Mouse (Mus musculus): ENCODE measurements around the gene Gm45711. TPM values are rescaled to one million over a fixed set of nuclear protein-coding genes. Genes with fewer than 3 reads are reported as not detected.
"Not testable (repeated sequence)": the region's sequence is repeated elsewhere in the genome, so short reads cannot be mapped to it uniquely, and the experiment has no call there.

Gm45711 gene
- polyA plus RNA-seq, 1 experiment from 2014 or later, result not detected

DNA sequence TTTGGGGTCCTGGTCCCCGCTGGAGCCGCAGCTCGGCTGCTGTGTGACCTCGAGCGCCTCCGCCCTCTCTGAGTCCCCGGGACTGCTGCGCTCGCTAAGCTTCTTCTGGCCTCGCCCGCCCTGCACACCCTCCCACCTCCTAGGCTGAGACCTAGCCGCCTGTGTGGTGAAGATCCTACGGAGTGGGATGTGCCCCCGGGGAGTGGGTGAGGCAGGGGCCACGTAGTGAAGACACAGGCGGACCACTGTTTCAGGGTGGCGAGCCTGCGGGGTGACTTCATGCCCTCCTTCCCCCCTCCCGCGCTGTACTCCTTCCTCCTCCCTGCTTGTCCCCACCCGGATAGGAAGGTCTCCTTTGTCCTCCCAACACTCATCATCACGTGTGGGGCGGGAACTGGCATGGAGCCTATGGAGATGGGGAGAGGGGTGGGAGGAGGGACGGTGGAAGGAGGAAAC is 31.3 kb upstream of the Gm45711 start:
- H3K4me1 ChIP-seq, result peaks cover 46% of the 10 kb centered on the region
- peak overlapping the region; percentile 94 for H3K27ac ChIP-seq (replicated peaks)
- WGBS, result under 1% methylated on average over 24 of the region's 24 CpGs
- H3K4me2 ChIP-seq, result peak overlapping the region; percentile 83
- H3K9me3 ChIP-seq, result no peaks in the 10 kb centered on the region
- peak overlapping the region; percentile 78 for H3K4me3 ChIP-seq
- ATAC-seq (ENCODE audit: extremely low read depth, insufficient number of reproducible peaks, low FRiP score, low TSS enrichment), result peak; percentile 57; the same call in 1 of the 2 replicates
- H3K36me3 ChIP-seq, result peaks cover 24% of the 10 kb centered on the region
- H3K9ac ChIP-seq, result peak overlapping the region; percentile 96
- no peaks in the 10 kb centered on the region for H3K27me3 ChIP-seq (replicated peaks)

DNA sequence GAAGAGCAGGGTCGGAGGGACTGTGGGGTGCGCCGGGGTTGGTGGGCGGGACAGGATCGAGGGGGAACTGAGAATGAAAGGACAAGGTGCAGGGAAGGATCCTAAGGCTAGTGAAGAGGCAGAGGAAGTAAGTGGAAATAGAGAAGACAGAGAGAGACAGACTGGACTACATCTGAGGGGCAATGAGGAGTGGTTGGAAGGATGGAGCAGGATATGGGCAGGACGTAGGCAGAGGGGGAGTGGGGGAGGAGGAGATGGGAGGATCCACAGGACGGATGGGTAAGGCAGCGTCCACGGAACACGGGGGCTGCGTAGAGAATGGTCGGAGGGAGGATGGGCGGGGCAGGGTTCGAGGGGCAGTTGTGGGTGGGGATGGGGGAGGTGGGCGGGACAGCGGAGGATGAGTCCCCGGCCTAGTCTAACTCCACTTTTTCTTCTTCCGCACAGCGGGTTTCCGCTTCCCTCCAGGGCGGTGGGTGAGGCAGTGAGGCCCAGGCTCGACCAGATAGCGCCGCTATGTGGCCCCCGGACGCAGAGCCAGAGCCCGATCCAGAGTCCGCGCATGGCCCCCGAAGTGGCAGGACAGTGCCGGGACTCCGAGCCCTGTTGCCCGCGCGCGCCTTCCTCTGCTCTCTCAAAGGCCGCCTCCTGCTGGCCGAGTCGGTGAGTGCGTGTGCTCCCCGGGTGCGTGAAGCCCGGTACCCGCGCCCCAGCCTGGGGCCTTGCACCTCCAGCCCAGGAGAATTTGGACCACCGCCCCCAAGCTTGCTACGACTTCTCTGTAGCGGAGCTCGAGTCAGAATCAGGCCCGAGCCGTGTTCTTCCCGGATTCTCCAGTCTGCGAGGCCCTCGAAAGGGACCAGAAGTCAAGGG is 30.6 kb upstream of the Gm45711 start:
- Histone ChIP-seq H3K4me3 (peak overlapping the region; percentile 78), H3K4me2 (peak overlapping the region; percentile 83), H3K36me3 (peaks cover 18% of the 10 kb centered on the region), H3K9ac (peak overlapping the region; percentile 96), H3K9me3 (no peaks in the 10 kb centered on the region), H3K4me1 (peaks cover 46% of the 10 kb centered on the region), H3K27ac (replicated peaks) (peak overlapping the region; percentile 94), H3K27me3 (replicated peaks) (no peaks in the 10 kb centered on the region)
- peak; percentile 39 for ATAC-seq (ENCODE audit: extremely low read depth, insufficient number of reproducible peaks, low FRiP score, low TSS enrichment)
- under 1% methylated on average over 45 of the region's 54 CpGs for WGBS

DNA sequence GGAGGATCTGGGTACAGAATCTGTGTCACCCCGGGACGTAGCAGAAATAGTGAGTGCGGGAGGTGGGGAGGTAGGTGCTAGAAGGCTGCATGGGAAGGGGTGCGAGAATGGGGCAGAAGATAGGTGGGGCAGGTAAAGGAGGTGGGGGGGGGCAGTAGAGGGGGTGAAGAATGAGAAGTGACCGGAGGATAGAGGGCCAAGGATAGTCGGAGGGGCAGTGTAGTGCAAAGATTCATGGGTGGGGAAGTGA is 30.0 kb upstream of the Gm45711 start:
- peak overlapping the region; percentile 78 for H3K4me3 ChIP-seq
- peaks cover 12% of the 10 kb centered on the region for H3K36me3 ChIP-seq
- H3K27me3 ChIP-seq (replicated peaks), result no peaks in the 10 kb centered on the region
- H3K27ac ChIP-seq (replicated peaks), result peak overlapping the region; percentile 94
- peaks cover 46% of the 10 kb centered on the region for H3K4me1 ChIP-seq
- peak overlapping the region; percentile 83 for H3K4me2 ChIP-seq
- H3K9me3 ChIP-seq, result no peaks in the 10 kb centered on the region
- H3K9ac ChIP-seq, result peak overlapping the region; percentile 96
- ATAC-seq (ENCODE audit: extremely low read depth, insufficient number of reproducible peaks, low FRiP score, low TSS enrichment), result no peak
- 3% methylated on average over 6 of the region's 6 CpGs for WGBS

DNA sequence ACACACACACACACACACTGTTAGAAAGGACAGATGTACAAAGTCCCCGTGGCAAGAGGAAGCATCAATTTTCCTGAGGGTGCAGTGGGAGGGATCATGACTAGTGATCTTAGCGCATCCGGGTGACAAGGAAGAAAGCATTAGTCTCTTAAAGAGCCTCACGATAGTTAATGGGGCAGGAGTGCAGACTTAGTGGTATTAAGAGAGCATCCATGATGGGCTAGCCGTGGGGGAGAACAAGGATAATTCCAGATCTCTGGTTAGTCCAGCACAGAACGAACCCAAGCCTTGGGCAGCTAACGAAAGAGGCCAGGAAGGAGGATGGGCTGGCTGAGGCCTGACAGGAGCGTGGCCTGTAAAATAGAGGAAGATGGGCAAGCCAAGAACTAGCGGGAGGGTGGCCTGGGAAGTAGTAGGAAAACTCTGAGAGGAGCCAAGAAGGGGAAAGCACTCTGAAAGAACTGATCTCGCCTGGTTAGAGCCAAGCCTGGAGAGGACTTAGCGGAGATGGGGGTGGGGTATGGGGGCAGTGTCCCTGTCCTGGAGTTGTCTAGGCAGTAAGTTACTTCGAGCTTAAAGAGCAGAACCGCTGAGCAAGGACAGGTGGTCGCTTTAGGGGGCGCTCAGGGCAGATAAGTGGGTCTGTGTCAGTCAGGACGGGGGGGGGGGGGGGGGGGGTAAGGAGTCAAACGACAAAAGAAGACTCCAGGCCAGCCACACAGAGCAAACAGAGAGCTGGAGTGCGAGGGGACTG is 29.5 kb upstream of the Gm45711 start, which contains the start of gene Cmtm3:
Cmtm3 (plus strand) TSS at position 182 of the 754 bp plus-strand sequence.
- Histone ChIP-seq H3K4me2 (peak within 1 kb of the TSS; percentile 83), H3K9ac (peak within 1 kb of the TSS; percentile 96), H3K4me3 (peak within 1 kb of the TSS; percentile 78), H3K9me3 (no peaks in the 10 kb centered on the region), H3K27me3 (replicated peaks) (no peaks in the 10 kb centered on the region), H3K27ac (replicated peaks) (peak within 1 kb of the TSS; percentile 94), H3K36me3 (peaks cover 8% of the 10 kb centered on the region), H3K4me1 (peaks cover 45% of the 10 kb centered on the region)
- 20% methylated on average over 18 of the region's 18 CpGs for WGBS
- ATAC-seq (ENCODE audit: extremely low read depth, insufficient number of reproducible peaks, low FRiP score, low TSS enrichment), result no peak

DNA sequence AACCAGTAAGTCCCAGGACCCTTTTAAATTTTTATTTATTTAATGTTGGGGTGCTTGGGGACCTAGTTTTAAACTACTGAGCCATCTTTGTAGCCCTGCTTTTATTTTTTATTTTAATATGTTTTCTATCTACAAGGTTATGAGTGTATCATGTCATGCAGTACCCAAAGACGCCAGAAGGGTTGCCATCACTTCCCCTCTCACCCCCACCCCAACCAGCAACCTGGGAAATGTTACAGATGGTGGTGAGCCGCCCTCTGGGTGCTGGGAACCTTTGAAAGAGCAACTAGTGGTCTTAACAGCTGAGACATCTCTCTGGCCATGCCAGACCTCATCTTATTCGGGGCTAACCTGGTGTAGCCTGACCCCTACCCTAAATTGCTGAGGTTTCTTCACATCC is 28.0 kb upstream of the Gm45711 start:
- Histone ChIP-seq H3K9me3 (no peaks in the 10 kb centered on the region), H3K4me3 (no peak overlapping the region), H3K9ac (no peak overlapping the region), H3K27me3 (replicated peaks) (no peaks in the 10 kb centered on the region), H3K4me2 (no peak overlapping the region), H3K36me3 (no peaks in the 10 kb centered on the region), H3K27ac (replicated peaks) (no peak overlapping the region), H3K4me1 (peaks cover 30% of the 10 kb centered on the region)
- no peak for ATAC-seq (ENCODE audit: extremely low read depth, insufficient number of reproducible peaks, low FRiP score, low TSS enrichment)
- 54% methylated on average over 3 of the region's 3 CpGs for WGBS

DNA sequence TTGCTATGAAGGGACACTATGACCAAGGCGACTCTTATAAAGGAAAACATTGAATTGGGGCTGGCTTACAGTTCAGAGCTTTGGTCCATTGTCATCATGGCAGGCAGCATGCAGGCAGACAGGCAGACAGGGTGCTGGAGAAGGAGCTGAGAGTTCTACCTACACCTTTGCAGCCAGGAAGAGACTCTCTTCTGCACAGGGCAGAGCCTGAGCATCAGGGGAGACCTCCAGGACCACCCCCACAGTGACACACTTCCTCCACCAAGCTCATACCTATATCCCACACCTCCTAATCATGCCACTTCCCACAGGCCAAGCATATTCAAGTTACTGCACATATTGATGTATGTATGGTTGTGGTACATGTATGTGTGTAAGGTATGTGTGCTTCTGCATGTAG is 26.9 kb upstream of the Gm45711 start:
- 74% methylated on average over 1 of the region's 1 CpGs for WGBS
- H3K9me3 ChIP-seq, result no peaks in the 10 kb centered on the region
- H3K4me3 ChIP-seq, result no peak overlapping the region
- H3K36me3 ChIP-seq, result no peaks in the 10 kb centered on the region
- no peak overlapping the region for H3K4me2 ChIP-seq
- ATAC-seq (ENCODE audit: extremely low read depth, insufficient number of reproducible peaks, low FRiP score, low TSS enrichment), result no peak
- H3K4me1 ChIP-seq, result peaks cover 19% of the 10 kb centered on the region
- H3K9ac ChIP-seq, result no peak overlapping the region
- H3K27me3 ChIP-seq (replicated peaks), result no peaks in the 10 kb centered on the region
- no peak overlapping the region for H3K27ac ChIP-seq (replicated peaks)

DNA sequence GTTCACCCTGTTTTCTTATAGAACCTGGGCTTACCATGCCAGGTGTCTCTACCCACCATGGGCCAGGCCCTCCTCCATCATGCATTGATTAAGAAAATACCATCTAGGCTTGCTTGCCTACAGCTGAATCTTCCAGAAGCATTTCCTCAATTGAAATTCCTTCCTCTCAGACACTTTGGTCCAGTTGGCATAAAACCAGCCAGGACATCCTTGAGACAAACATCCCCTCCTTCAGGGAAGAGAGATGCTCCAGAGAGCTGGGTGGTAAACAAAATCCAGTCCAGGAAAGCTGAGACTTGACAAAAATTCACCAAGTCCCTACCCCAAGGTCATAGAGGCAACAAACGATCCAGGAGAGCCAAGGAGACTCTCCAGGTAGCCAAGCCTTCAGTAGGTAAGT is 24.3 kb upstream of the Gm45711 start:
- no peaks in the 10 kb centered on the region for H3K9me3 ChIP-seq
- H3K36me3 ChIP-seq, result no peaks in the 10 kb centered on the region
- no peak for ATAC-seq (ENCODE audit: extremely low read depth, insufficient number of reproducible peaks, low FRiP score, low TSS enrichment)
- H3K4me3 ChIP-seq, result no peak overlapping the region
- no peak overlapping the region for H3K9ac ChIP-seq
- no peaks in the 10 kb centered on the region for H3K27me3 ChIP-seq (replicated peaks)
- H3K4me2 ChIP-seq, result no peak overlapping the region
- H3K4me1 ChIP-seq, result peaks cover 3% of the 10 kb centered on the region; the same call in 1 of the 2 replicates
- no peak overlapping the region for H3K27ac ChIP-seq (replicated peaks)
- 74% methylated on average over 1 of the region's 1 CpGs for WGBS

DNA sequence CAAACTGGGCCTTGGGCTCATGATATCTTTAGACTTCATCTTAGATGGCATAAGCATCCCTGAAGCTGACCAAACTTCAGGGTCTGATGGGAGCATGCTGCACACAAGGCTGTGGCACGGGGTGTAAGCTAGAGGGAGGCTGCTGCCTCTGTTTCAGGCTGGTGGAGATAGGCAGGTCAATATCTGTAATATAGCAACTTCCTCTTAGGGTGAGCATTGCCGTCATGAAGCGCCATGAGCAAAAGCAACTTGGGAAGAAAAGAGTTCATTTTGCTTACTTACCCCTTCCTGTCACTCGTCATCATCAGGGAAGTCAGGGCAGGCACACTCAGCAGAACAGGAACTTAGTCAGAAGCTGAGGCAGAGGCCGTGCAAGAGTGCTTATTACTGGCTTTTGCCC is 23.9 kb upstream of the Gm45711 start:
- Histone ChIP-seq H3K4me2 (no peak overlapping the region), H3K27me3 (replicated peaks) (no peaks in the 10 kb centered on the region), H3K36me3 (no peaks in the 10 kb centered on the region), H3K27ac (replicated peaks) (no peak overlapping the region), H3K9ac (no peak overlapping the region), H3K9me3 (no peaks in the 10 kb centered on the region), H3K4me1 (no peaks in the 10 kb centered on the region), H3K4me3 (no peak overlapping the region)
- ATAC-seq (ENCODE audit: extremely low read depth, insufficient number of reproducible peaks, low FRiP score, low TSS enrichment), result no peak
- 57% methylated on average over 5 of the region's 5 CpGs for WGBS

DNA sequence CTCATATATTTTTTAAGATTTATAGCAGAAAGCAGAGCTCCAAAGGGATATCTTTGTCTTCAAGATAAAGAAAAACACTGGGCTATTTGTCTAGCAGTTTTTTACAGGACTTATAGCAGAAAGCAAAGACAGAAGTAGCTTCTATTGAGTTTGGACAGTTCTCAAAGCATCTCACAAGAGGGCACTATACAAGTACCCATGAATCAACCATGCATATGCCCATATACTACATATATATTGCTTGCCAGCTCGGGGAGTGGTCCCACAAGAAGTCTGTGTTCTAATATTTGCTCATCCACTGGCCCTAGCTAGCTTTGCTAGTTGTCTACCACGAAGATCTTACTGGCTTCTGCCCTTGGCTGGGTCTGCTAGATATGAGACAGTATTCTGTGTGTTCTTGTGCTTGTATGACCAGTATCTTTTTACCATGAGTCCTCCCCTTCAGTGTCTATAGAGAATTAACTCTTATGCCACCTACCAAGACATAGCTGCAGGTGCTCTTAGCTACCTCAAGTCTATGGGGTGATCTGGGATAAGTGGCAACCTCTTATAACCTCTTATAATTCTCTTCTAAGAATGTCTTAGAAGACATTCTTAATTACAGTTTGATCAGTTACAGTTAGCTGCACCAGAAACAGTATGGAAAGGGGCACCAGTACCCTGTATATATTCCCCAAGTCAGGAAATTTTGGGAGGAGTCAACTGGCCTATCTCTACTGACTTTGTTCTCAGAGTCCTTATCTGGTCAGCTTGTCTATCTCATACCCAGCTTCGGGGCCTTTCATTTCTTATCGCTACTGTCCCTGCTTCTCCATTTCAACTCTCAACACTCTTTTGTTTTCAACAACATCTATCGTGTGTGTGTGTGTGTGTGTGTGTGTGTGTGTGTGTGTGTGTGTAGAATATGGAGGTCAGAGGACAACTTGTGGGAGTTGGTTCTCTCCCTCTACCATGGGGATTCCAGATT is 23.1 kb upstream of the Gm45711 start:
- Histone ChIP-seq H3K4me3 (no peak overlapping the region), H3K27me3 (replicated peaks) (no peaks in the 10 kb centered on the region), H3K4me1 (no peaks in the 10 kb centered on the region), H3K9ac (no peak overlapping the region), H3K4me2 (no peak overlapping the region), H3K9me3 (no peaks in the 10 kb centered on the region), H3K27ac (replicated peaks) (no peak overlapping the region), H3K36me3 (no peaks in the 10 kb centered on the region)
- WGBS, result 45% methylated on average over 5 of the region's 5 CpGs
- ATAC-seq (ENCODE audit: extremely low read depth, insufficient number of reproducible peaks, low FRiP score, low TSS enrichment), result no peak

DNA sequence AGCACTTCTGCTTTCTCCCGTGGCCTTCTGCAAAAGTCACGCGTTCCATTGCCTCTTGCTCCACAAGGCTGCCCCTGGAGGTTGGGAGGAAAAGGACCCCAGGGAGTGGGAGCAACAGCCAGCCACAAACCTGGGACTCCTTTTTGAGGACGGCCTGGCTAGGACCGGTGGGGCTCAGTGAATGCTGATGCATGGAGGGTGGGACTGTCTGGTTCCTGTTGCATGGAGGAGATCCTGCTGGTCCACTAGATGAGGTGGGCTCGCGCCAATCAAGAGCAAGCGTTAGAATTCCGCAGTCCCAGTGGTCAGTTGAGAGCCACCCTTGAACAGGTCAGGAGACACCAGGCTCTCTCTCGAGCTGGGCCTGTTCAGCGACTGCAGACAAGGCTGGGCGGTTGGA is 12.0 kb upstream of the Gm45711 start, which contains the start of gene Cmtm2b:
Cmtm2b (plus strand) TSS at position 301 of the 400 bp plus-strand sequence.
- not testable (repeated sequence) for H3K36me3 ChIP-seq; H3K9ac ChIP-seq; H3K27ac ChIP-seq (replicated peaks); ATAC-seq (ENCODE audit: extremely low read depth, insufficient number of reproducible peaks, low FRiP score, low TSS enrichment); H3K4me1 ChIP-seq; H3K27me3 ChIP-seq (replicated peaks); H3K4me3 ChIP-seq; H3K9me3 ChIP-seq; H3K4me2 ChIP-seq
- WGBS, result 77% methylated on average over 12 of the region's 12 CpGs

DNA sequence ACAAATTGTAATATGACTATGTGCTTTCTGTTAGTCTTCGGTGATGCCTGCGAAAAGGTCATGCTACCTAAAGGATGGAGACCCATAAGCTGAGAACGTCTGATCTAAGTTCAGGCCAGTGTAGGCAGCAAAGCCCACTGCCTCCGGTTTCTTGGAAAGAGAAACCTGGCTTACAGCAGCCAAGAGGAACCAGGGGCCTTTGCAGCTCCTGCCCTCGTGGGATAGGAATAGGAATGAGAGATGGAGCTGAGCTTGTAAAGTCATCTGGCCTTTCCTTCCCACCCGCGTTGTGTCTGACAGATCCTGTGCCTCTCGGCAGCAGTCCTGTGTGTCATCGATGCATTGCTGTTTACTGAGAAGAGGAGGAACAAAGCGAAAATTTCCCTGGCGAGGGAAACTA is 11.4 kb upstream of the Gm45711 start, which contains the start of gene Gm11020:
Gm11020 (plus strand) TSS at position 301 of the 400 bp plus-strand sequence.
- ATAC-seq (ENCODE audit: extremely low read depth, insufficient number of reproducible peaks, low FRiP score, low TSS enrichment); H3K27me3 ChIP-seq (replicated peaks); H3K4me1 ChIP-seq; H3K4me3 ChIP-seq; H3K9ac ChIP-seq; H3K9me3 ChIP-seq; H3K27ac ChIP-seq (replicated peaks); H3K4me2 ChIP-seq; H3K36me3 ChIP-seq: not testable (repeated sequence)
- 73% methylated on average over 10 of the region's 11 CpGs for WGBS
